Mouse (Mus musculus) left cerebral cortex, postnatal 14 days (tissue): ENCODE data around the gene Csf3r. TPM values are rescaled to one million over a fixed set of nuclear protein-coding genes. Genes with fewer than 3 reads are reported as not detected.

Experiments
- DNase-seq, 2 experiments: peaks; one replicate each; pipeline ENCODE4 v3.0.0; 2021 to 2022; ENCODE audit warnings: low spot score in 2 of 2, mixed read lengths in 1 of 2
- intact Hi-C: fragments of 180-260 bp; cut with DNase I; formaldehyde crosslinking; loops from one replicate; pipeline ENCODE4 v1.15.1; 2025
- total RNA-seq, 2 experiments: library from RNA; stranded (reverse); gene quantifications; 2 replicates each; pipeline ENCODE4 v1.2.3; 2021

Gene Csf3r
- total RNA-seq, 2 experiments from 2014 or later: 3.3 to 3.7 TPM

GRCm38 (mm10) chr4:126046851-126047585 lies 22.7 kb downstream of the Csf3r start, which contains the start of gene Mrps15:
TSS of gene Mrps15 (plus strand) at chr4:126046925.
- DNase-seq: peak; percentile 81 to 86
- intact Hi-C loops: no loop called here

GRCm38 (mm10) chr4:126051617-126052016 lies 27.3 kb downstream of the Csf3r start:
- DNase-seq: peak; percentile 70 to 74
- intact Hi-C loops: no loop called here

GRCm38 (mm10) chr4:126057207-126058133 lies 33.1 kb downstream of the Csf3r start:
- intact Hi-C loops: no loop called here
- no peak for DNase-seq

- intact Hi-C loops: no loop called here
- peak; percentile 94 to 96 for DNase-seq
These were observed 34.0 kb downstream of the Csf3r start, which contains the start of gene Oscp1 for GRCm38 (mm10) chr4:126058134-126058996. TSS of gene Oscp1 (plus strand) at chr4:126058565.

- intact Hi-C loops: no loop called here
- DNase-seq: peak; percentile 62 to 69
These were observed 34.6 kb downstream of the Csf3r start for GRCm38 (mm10) chr4:126058997-126059362.

GRCm38 (mm10) chr4:126062856-126063255 lies 38.5 kb downstream of the Csf3r start:
- intact Hi-C loops: no loop called here
- peak; percentile 42 to 47 for DNase-seq

GRCm38 (mm10) chr4:126065241-126065640 lies 40.9 kb downstream of the Csf3r start:
- intact Hi-C loops: no loop called here
- peak; percentile 34 to 54 for DNase-seq

GRCm38 (mm10) chr4:126067401-126068077 lies 43.2 kb downstream of the Csf3r start:
- intact Hi-C loops: no loop called here
- peak in 1 of 2 experiments; percentile 19 for DNase-seq

- no peak for DNase-seq
- intact Hi-C loops: no loop called here
These were observed 44.5 kb downstream of the Csf3r start for GRCm38 (mm10) chr4:126068842-126069241.

GRCm38 (mm10) chr4:126077833-126078232 lies 53.5 kb downstream of the Csf3r start:
- no peak for DNase-seq
- intact Hi-C loops: no loop called here

- no peak for DNase-seq
- intact Hi-C loops: no loop called here
These were observed 54.9 kb downstream of the Csf3r start for GRCm38 (mm10) chr4:126079266-126079665.

- intact Hi-C loops: no loop called here
- no peak for DNase-seq
These were observed 57.3 kb downstream of the Csf3r start for GRCm38 (mm10) chr4:126081601-126082000.

- intact Hi-C loops: no loop called here
These were observed 58.7 kb downstream of the Csf3r start for GRCm38 (mm10) chr4:126083021-126083420.

GRCm38 (mm10) chr4:126084382-126084781 lies 60.0 kb downstream of the Csf3r start:
- no peak for DNase-seq
- intact Hi-C loops: no loop called here

More at GRCm38 (mm10) chr4:126083021-126083420, 58.7 kb downstream of the Csf3r start:
- no peak for DNase-seq

GRCm38 (mm10) chr4:126085996-126086576 lies 61.7 kb downstream of the Csf3r start:
- intact Hi-C loops: loop anchor here (2.0 to 5.0 kb wide), 2 partner anchors 25 to 176 kb away; partner anchors contain the start of gene Trappc3
- peak; percentile 77 to 83 for DNase-seq

- intact Hi-C loops: no loop called here
- no peak for DNase-seq
These were observed 65.9 kb downstream of the Csf3r start for GRCm38 (mm10) chr4:126090101-126090847.

GRCm38 (mm10) chr4:126090848-126091124 lies 66.4 kb downstream of the Csf3r start:
- intact Hi-C loops: no loop called here
- no peak for DNase-seq

- DNase-seq: no peak
- intact Hi-C loops: no loop called here
These were observed 67.5 kb downstream of the Csf3r start for GRCm38 (mm10) chr4:126091873-126092272.
